Mouse (Mus musculus) MEL (cell line): Measurements from ENCODE around the gene Krtap1-5.

Experiments
- CTCF ChIP-seq, 3 experiments: IDR thresholded peaks in 2 of 3; conservative IDR thresholded peaks in 1 of 3; 2 replicates each; pipeline ENCODE4 v1.5.1; 2011 to 2012; ENCODE audit warnings: low read length in 3 of 3, low read depth in 2 of 3, mild to moderate bottlenecking in 2 of 3, improper control_type of control experiment in 1 of 3, inconsistent platforms in 1 of 3, mixed read lengths in 1 of 3, moderate library complexity in 1 of 3; ENCODE audit not compliant: control insufficient read depth in 1 of 3, insufficient read depth in 1 of 3, poor library complexity in 1 of 3, severe bottlenecking in 1 of 3
- ELF1 ChIP-seq: IDR thresholded peaks from 2 replicates; pipeline ENCODE4 v1.6.1; 2014; ENCODE audit warnings: low read depth, mild to moderate bottlenecking, inconsistent platforms, low read length, improper control_type of control experiment, moderate library complexity
- EP300 ChIP-seq, 2 experiments: IDR thresholded peaks; 2 replicates each; pipeline ENCODE4 v1.6.1; 2011; ENCODE audit warnings: improper control_type of control experiment in 2 of 2, low read length in 2 of 2, low read depth in 1 of 2, mild to moderate bottlenecking in 1 of 2
- GATA1 ChIP-seq: IDR thresholded peaks from 2 replicates; pipeline ENCODE4 v1.6.1; 2011; ENCODE audit warnings: low read depth, low read length, improper control_type of control experiment
- MAX ChIP-seq: IDR thresholded peaks from 2 replicates; pipeline ENCODE4 v1.6.1; 2011; ENCODE audit warnings: low read length, improper control_type of control experiment
- MYC ChIP-seq: IDR thresholded peaks from 2 replicates; pipeline ENCODE4 v1.6.1; 2011; ENCODE audit warnings: low read depth, mild to moderate bottlenecking, low read length, improper control_type of control experiment, moderate library complexity
- SMC3 ChIP-seq: IDR thresholded peaks from 2 replicates; pipeline ENCODE4 v1.6.1; 2011; ENCODE audit warnings: low read depth, low read length, improper control_type of control experiment
- TCF12 ChIP-seq: IDR thresholded peaks from 2 replicates; pipeline ENCODE4 v1.6.1; 2014; ENCODE audit warnings: low read depth, mild to moderate bottlenecking, inconsistent platforms, low read length, improper control_type of control experiment, moderate library complexity
- USF1 ChIP-seq: IDR thresholded peaks from 2 replicates; pipeline ENCODE4 v1.6.1; 2014; ENCODE audit warnings: low read depth, mild to moderate bottlenecking, inconsistent platforms, low read length, improper control_type of control experiment, moderate library complexity
- ZNF384 ChIP-seq: IDR thresholded peaks from 2 replicates; pipeline ENCODE4 v1.6.1; 2012; ENCODE audit warnings: low read depth, mild to moderate bottlenecking, inconsistent platforms, low read length, improper control_type of control experiment

DNA sequence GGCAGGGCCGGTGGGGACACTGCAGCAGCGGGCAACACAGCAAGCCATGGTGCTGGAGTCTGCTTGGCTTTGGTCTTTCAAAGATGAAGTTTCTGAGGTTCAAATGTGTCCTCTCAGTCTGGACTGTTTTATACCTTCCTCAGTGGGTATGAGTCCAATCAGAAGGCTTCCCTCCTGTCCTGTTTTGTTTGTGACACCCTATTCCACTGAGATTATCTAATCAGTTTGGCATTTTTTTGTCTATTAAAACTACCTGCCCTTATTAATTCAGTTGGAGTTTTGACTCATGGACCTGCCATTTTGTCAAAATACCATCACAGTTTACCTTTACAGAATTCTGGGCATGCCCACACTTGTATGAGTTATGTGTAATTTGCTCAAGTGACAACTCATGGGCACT lies 24.1 kb downstream of the Krtap1-5 start, which contains the start of gene Krtap3-2:
- TF ChIP-seq TCF12 (no peak), USF1 (no peak), CTCF (IDR thresholded peaks at IDR 0.05 in 2 of 3, conservative IDR thresholded peaks at IDR 0.05 in 1 of 3; ENCODE audit: control insufficient read depth in 1 of 3, insufficient read depth in 1 of 3, low read depth in 2 of 3, low read length in 3 of 3, poor library complexity in 1 of 3, severe bottlenecking in 1 of 3) (no peak), ELF1 (no peak), ZNF384 (no peak), SMC3 (no peak), GATA1 (no peak), EP300 (IDR thresholded peaks at IDR 0.05; ENCODE audit: low read depth in 1 of 2, low read length in 2 of 2) (no peak), MYC (no peak), MAX (no peak)
